Mouse (Mus musculus): Measurements from ENCODE around the gene Derl2.

The Derl2 gene

DNA sequence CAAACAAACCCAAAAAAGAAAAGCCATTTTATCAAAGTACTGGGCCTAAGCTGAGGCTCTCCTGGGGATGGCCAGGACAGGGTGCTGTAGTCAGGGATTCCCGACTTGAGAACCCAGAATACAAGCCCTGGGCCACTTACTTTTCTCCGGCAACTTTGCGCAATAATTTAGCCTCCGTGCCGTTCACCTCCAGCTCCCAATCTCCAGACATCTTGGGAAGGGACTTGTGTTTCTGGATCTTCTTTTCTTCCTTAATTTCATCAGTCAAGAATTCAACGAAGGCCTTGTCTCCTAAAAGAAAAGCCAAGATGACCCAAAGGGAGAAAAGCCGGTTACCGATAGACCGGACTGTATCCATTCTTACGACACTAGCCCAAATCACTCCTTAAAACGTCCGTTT, 37.6 kb downstream of the Derl2 start:
- ATAC-seq (ENCODE audit: low TSS enrichment): no peak

DNA sequence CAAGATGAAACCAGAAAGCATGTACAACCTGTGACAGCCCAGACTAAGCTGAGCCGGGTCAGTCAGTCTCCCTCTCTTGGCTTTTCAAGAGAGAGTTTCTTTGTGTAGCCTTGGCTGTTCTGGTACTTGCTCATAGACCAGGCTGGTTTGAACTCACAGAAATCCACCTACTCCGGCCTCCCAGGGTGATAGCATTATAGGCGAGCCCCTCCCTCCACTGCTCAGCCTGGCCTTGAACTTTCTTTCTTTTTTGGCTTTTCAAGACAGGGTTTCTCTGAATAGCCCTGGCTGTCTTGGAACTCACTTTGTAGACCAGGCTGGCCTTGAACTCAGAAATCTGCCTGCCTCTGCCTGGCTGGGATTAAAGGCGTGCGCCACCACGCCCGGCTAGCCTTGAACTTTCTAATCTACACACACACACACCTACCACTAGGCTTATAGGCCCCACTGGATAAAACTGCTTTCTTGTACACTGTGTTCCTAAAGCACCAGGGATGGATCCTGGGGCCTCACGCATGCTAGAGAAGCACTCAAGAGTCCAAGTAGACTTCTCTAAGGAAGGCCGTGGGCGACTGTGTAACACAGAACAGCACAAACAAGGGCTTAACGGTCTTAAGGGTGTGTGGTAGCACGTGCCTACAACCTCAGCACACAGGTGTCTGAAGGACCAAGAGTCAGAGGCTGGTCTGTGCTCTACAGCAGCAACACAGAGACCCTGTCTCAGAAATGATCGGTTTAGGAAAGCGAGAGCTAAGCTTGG, 38.7 kb downstream of the Derl2 start:
- no peak for ATAC-seq (ENCODE audit: low TSS enrichment)

DNA sequence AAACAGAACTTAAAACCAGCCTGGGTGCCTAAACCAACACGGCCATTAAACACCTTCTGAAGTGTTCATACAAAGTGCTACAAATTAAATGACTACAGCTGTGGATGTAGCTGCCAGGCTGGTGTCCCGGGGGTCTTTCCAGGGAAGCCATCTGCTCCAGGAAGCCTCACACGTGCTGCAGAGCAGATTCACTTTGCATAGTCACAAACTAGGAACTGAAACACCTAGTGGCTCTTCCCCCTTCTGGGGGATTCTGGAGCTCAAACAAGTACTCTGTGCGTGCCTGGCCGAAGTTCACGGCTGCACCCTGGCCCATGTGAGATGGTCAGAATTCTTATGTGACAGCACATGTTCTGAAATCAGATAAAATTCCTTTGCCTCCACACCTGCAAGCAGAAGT, 39.4 kb downstream of the Derl2 start:
- no peak for ATAC-seq (ENCODE audit: low TSS enrichment)

DNA sequence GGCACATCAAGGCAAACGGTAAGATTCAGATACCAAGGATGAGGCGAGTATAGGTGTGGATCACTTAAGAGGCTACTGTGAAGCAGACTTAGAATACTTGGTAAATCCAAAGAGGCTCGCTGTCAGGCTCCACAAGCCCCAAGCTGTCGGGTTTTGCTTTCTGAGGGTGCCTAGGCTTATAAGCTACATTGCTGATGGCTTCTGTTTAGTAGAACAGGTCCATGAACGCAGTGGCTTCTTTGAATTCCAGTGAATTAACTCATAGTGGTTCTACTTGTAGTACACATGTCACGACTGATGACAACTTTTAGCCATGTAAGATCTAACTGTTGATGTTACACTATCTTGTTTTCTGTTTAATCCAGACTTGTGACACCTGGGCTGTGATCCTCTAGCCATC, 42.3 kb downstream of the Derl2 start:
- no peak for ATAC-seq (ENCODE audit: low TSS enrichment)

DNA sequence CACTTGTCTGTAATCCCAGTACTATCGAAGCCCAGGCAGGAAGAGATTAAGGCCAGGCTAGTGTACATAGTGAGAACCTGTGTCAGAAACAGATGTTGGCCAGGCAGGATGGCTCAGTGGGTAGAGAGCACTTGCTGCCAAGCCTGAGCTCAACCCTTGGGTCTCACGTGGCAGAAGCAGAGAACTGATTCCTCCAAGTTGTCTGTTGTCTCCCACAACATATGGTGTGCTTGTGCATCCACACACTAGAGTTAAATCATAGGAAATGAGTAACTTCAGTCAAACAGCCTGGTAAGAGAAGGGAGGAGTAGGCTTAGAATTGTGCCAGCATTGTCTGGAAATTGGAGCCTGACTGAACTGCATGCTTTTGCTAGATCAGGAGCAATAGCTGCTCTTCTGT, 44.4 kb downstream of the Derl2 start:
- ATAC-seq (ENCODE audit: low TSS enrichment): no peak

DNA sequence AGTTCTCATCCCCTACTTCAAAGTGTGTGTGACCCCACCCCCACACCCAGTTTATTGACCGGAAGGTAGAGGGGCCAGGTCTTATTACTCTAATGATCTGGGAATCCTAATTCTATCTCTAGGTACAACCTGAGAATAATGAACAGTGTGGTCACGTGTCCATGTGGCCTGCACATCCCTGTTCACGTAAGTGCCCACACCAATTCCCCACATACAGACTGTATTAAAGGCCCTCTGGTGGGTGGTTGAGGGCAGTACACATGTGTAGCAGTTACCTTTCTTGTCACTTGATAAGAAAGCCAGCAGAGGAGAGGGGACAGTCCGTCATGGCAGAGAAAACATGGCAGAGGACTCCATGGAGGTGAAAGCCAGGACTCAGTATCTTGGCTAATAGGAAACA, 45.7 kb downstream of the Derl2 start:
- no peak for ATAC-seq (ENCODE audit: low TSS enrichment)

DNA sequence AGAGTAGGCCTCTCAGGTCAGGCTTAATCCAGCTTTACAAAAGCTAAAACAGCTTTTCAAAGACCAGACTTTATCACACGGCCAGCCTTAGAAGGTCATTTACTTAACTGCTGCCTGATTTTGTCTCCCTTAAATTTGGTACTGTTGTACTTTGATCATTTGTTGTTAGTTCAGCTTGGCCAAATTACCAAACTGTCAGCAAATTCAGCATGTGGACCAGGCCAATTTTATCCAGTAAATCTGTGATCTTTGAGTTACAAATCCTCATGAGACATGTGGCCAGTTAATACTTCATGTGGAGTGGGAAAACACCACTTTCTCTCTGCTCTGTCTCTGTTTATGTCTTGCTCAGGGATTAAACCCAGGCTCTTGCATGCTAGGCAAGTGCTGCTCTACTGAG, 47.1 kb downstream of the Derl2 start:
- no peak for ATAC-seq (ENCODE audit: low TSS enrichment)

DNA sequence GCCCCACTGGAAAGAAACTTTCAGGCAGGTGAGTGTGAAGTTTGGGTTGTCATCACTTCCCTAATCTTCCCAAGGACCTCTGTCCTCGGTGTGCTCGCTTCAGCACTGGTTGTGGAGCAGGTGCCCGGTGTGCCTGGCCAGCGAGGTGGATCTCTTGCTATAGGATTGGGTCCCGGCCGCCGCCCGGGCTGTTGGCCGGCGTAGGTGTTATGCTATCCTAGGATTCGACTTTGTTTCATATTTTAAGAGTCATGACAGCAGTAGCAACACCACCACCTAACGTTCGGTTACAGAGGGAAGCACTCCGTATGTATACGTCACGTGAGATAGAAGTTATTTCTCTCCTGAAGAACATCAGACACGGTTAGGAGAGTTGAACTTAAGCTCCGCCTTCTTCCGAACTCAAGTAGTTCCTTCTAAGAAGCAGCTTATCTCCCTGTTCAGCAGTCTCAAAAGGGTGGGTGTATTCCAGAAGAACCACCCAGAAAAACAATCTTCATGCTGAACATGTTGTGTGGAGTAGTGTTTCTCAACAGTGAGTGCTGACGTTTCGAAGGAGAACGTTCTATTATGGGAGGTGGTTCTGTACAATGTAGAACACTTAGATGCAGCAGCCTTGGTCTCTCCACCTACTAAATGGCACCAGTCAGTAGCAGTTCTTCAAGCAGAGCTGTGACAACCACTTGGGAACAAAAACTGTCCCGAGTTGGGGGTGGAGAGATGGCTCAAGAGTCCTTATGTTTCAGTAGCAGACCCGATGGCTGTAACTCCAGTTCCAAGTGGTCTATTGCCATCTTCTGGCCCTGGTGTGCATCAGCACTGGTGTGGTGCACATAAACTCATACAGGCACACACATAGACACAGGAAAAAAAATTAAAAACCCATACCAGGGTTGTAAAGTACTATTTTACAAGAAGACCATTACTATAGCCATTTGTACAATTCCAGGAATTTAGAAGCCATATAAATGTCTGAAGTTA, 48.8 kb downstream of the Derl2 start:
- peak; percentile 33; the same call in 1 of the 2 replicates for ATAC-seq (ENCODE audit: low TSS enrichment)

DNA sequence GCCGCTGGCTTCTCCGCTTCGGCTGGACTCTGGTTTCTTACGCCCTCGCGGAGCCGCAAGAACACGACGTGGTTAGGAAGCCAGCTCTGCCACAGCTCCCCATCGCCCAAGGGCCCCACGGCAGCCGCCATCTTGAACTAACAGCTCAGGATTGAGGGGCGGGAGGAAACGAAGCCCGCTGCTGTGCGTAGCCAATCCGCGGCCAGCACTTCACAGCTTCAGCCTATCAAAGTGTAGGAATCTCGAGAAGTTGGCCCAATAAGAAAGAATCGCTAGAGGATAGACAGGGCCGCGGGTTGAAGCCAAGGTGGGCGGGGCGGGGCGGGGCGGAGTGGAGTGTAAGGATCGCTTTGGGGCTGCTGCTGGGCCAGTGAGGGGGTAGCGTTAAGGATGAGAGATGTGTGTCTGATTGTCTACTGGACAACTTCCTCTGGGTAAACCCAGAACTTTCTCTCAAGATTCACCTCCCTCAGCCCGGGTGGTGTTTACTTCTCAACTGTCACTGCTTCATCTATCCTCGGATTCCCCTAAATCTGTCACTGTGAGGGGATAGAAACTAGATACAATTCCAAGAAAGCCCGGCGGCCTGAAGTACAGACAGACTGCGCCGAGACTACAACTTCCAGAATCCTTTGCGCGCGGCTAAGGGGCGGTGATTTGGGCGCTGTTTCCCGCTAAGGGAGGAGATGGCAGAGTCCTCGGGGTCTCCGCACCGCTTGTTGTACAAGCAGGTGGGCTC, 49.7 kb downstream of the Derl2 start, which contains the start of the genes Nup88 and Rpain:
Gene Nup88 (minus strand): TSS at position 153 of the 739 bp plus-strand sequence.
Gene Rpain (plus strand): TSS at position 393 of the 739 bp plus-strand sequence.
- peak; percentile 93 for ATAC-seq (ENCODE audit: low TSS enrichment)

DNA sequence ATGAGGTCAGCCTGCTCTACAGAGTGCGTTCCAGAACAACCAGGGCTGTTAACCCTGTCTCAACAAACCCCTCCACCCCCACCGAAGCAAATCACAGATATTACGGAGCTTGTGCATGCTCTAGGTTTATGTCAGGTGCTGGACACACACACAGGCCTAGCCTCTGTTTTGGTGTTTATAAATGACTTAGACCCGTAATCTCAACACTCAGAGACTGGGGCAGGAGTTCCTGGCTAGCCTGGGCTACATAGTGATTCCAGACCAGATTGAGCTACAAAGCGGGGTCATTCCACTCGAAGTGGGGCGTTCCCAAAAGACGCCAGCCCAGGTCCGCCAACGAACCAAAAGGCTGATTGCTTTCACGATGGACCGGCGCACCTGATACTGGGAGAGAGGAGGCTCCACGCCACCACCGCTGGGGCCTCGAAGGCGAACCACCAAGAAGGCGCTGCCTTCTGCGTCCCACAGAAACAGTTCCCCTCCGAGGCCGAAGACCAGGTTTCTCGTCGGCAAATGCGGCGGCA, 50.3 kb downstream of the Derl2 start:
- peak; percentile 22; the same call in 1 of the 2 replicates for ATAC-seq (ENCODE audit: low TSS enrichment)

DNA sequence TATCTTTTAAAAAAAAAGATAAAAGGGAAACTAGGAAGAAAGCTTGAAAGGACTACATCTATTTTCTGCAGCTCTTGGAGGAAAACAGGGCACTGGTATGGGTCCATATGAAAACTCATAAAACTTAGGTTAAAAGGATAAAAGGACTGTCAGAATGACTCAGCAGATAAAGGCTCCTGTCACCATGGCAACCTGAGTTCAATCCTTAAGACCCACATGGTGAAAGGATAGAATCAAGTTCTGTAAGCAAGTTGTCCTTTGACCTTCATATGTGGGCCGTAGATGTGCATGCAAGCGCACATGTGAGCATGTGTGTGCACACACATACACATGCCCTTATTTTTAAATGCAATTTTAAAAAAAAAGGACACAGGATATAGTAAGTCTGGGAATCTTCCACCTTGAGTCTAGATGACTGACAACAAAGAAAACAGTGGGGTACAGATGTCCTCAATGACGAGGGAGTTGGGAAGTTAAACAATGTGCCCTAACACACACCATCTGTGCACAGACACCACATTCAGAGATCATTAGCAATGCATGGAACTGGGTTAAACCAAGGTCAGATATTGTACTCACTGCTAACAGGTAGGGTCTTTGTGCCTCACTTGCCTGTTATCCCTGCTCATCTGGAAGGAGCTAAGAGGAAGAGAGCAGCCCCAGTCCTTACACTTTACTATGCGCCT, 55.3 kb downstream of the Derl2 start:
- no peak for ATAC-seq (ENCODE audit: low TSS enrichment)

DNA sequence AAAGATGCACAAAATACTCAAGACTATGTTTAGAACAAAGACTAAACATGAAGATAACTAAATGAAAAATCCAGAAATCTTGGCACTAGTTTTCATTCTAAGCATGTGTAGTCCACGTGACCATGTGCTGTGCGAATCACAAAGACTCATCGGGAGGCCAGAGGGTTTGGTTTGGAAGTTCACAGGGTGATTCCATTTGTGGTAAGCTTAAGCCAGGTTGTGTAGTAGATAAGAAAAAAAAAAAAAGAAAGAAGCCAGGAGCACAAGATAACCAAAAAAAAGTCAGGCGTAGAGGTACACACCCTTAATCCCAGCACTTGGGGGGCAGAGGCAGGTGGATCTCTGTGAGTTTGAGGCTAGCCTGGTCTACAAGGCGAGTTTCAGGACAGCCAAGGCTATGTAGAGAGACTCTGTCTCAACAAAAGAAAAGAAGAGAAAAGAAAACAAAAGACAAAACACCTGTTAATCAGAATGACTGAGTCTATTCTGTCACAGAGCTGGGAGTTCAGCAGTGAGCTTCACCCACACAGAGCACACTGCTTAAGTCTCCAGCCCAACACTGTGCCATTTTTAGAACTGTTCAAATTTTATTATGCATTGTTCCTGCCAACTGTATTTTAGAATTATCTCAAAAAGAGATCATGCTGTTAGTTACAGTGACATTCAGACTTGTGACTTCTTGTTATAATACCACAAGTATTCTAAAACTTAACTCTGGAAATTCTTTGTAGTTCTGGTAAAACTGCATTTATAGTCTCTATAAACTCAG, 58.7 kb downstream of the Derl2 start:
- peak; percentile 94 for ATAC-seq (ENCODE audit: low TSS enrichment)
